Mouse (Mus musculus): ENCODE results near the gene Tmem132a.

- TF ChIP-seq CTCF (IDR thresholded peaks at IDR 0.05; ENCODE audit: low read depth, low read length) (no peak), POLR2A (IDR thresholded peaks at IDR 0.05; ENCODE audit: insufficient read depth, low read length) (no peak)
Observed at GRCm38 (mm10) chr19:10867946-10868622, 1.7 kb downstream of the Tmem132a start.

All from ES-Bruce4 (cell line).